Mouse (Mus musculus): ENCODE measurements at regions not wholly inside any gene's neighbourhood (a gene's known extent, or its start where the extent isn't known, plus 50 kb on each side); places are given as distances from the start of the nearest gene placed in this dataset.

- Histone ChIP-seq H3K27ac (ENCODE audit: insufficient read depth, low read depth, low read length) (no peak overlapping the region), H3K4me1 (ENCODE audit: control insufficient read depth, insufficient read depth, low read length) (peaks cover 11% of the 10 kb centered on the region), H3K4me3 (ENCODE audit: insufficient read depth, low read depth, low read length) (no peak overlapping the region)
- 73% methylated on average over 4 of the region's 4 CpGs for WGBS
- TF ChIP-seq CTCF (IDR thresholded peaks at IDR 0.05; ENCODE audit: insufficient read depth, low read depth, low read length) (no peak), POLR2A (IDR thresholded peaks at IDR 0.05; ENCODE audit: insufficient read depth, low read depth, low read length) (no peak)
Measured at GRCm38 (mm10) chr4:8929346-8929745, 690.5 kb upstream of the Car8 start.

- TF ChIP-seq POLR2A (IDR thresholded peaks at IDR 0.05; ENCODE audit: insufficient read depth, low read depth, low read length) (no peak), CTCF (IDR thresholded peaks at IDR 0.05; ENCODE audit: insufficient read depth, low read depth, low read length) (no peak)
- H3K4me1 ChIP-seq (ENCODE audit: control insufficient read depth, insufficient read depth, low read length), result peaks cover 11% of the 10 kb centered on the region
- H3K4me3 ChIP-seq (ENCODE audit: insufficient read depth, low read depth, low read length), result no peak overlapping the region
- H3K27ac ChIP-seq (ENCODE audit: insufficient read depth, low read depth, low read length), result no peak overlapping the region
- WGBS, result 61% methylated on average over 17 of the region's 17 CpGs
Measured at GRCm38 (mm10) chr4:8928551-8929305, 689.9 kb upstream of the Car8 start.

GRCm38 (mm10) chr4:8927276-8927906 lies 688.5 kb upstream of the Car8 start:
- 51% methylated on average over 8 of the region's 8 CpGs for WGBS
- TF ChIP-seq CTCF (IDR thresholded peaks at IDR 0.05; ENCODE audit: insufficient read depth, low read depth, low read length) (no peak), POLR2A (IDR thresholded peaks at IDR 0.05; ENCODE audit: insufficient read depth, low read depth, low read length) (no peak)
- Histone ChIP-seq H3K4me1 (ENCODE audit: control insufficient read depth, insufficient read depth, low read length) (peaks cover 14% of the 10 kb centered on the region), H3K4me3 (ENCODE audit: insufficient read depth, low read depth, low read length) (no peak overlapping the region), H3K27ac (ENCODE audit: insufficient read depth, low read depth, low read length) (no peak overlapping the region)

- peaks cover 19% of the 10 kb centered on the region for H3K4me1 ChIP-seq (ENCODE audit: control insufficient read depth, insufficient read depth, low read length)
- WGBS, result 76% methylated on average over 9 of the region's 9 CpGs
- no peak overlapping the region for H3K4me3 ChIP-seq (ENCODE audit: insufficient read depth, low read depth, low read length)
- H3K27ac ChIP-seq (ENCODE audit: insufficient read depth, low read depth, low read length), result no peak overlapping the region
- TF ChIP-seq CTCF (IDR thresholded peaks at IDR 0.05; ENCODE audit: insufficient read depth, low read depth, low read length) (no peak), POLR2A (IDR thresholded peaks at IDR 0.05; ENCODE audit: insufficient read depth, low read depth, low read length) (no peak)
Measured at GRCm38 (mm10) chr4:8926642-8927275, 687.9 kb upstream of the Car8 start.

GRCm38 (mm10) chr4:8922695-8923363 lies 684.0 kb upstream of the Car8 start:
- Histone ChIP-seq H3K4me3 (ENCODE audit: insufficient read depth, low read depth, low read length) (no peak overlapping the region), H3K27ac (ENCODE audit: insufficient read depth, low read depth, low read length) (no peak overlapping the region), H3K4me1 (ENCODE audit: control insufficient read depth, insufficient read depth, low read length) (peaks cover 12% of the 10 kb centered on the region)
- WGBS, result 70% methylated on average over 8 of the region's 8 CpGs
- TF ChIP-seq POLR2A (IDR thresholded peaks at IDR 0.05; ENCODE audit: insufficient read depth, low read depth, low read length), result no peak
- TF ChIP-seq CTCF (IDR thresholded peaks at IDR 0.05; ENCODE audit: insufficient read depth, low read depth, low read length), result no peak

- Histone ChIP-seq H3K4me1 (ENCODE audit: control insufficient read depth, insufficient read depth, low read length) (peaks cover 8% of the 10 kb centered on the region), H3K4me3 (ENCODE audit: insufficient read depth, low read depth, low read length) (no peak overlapping the region), H3K27ac (ENCODE audit: insufficient read depth, low read depth, low read length) (no peak overlapping the region)
- WGBS, result 38% methylated on average over 31 of the region's 31 CpGs
- TF ChIP-seq CTCF (IDR thresholded peaks at IDR 0.05; ENCODE audit: insufficient read depth, low read depth, low read length) (no peak), POLR2A (IDR thresholded peaks at IDR 0.05; ENCODE audit: insufficient read depth, low read depth, low read length) (no peak)
Measured at GRCm38 (mm10) chr4:8921477-8922385, 682.9 kb upstream of the Car8 start.

GRCm38 (mm10) chr4:8920306-8920705 lies 681.5 kb upstream of the Car8 start:
- WGBS, result 91% methylated on average over 2 of the region's 2 CpGs
- TF ChIP-seq POLR2A (IDR thresholded peaks at IDR 0.05; ENCODE audit: insufficient read depth, low read depth, low read length) (no peak), CTCF (IDR thresholded peaks at IDR 0.05; ENCODE audit: insufficient read depth, low read depth, low read length) (no peak)
- no peak overlapping the region for H3K4me3 ChIP-seq (ENCODE audit: insufficient read depth, low read depth, low read length)
- peaks cover 8% of the 10 kb centered on the region for H3K4me1 ChIP-seq (ENCODE audit: control insufficient read depth, insufficient read depth, low read length)
- no peak overlapping the region for H3K27ac ChIP-seq (ENCODE audit: insufficient read depth, low read depth, low read length)

- Histone ChIP-seq H3K4me1 (ENCODE audit: control insufficient read depth, insufficient read depth, low read length) (peaks cover 8% of the 10 kb centered on the region), H3K4me3 (ENCODE audit: insufficient read depth, low read depth, low read length) (no peak overlapping the region), H3K27ac (ENCODE audit: insufficient read depth, low read depth, low read length) (no peak overlapping the region)
- TF ChIP-seq POLR2A (IDR thresholded peaks at IDR 0.05; ENCODE audit: insufficient read depth, low read depth, low read length), result no peak
- no peak for TF ChIP-seq CTCF (IDR thresholded peaks at IDR 0.05; ENCODE audit: insufficient read depth, low read depth, low read length)
- 93% methylated on average over 9 of the region's 9 CpGs for WGBS
Measured at GRCm38 (mm10) chr4:8919366-8919984, 680.6 kb upstream of the Car8 start.
